Mouse (Mus musculus): Measurements from ENCODE around the gene Tti1.
"Not testable (repeated sequence)": the region's sequence is repeated elsewhere in the genome, so short reads cannot be mapped to it uniquely, and the experiment has no call there.

Gene Tti1

DNA sequence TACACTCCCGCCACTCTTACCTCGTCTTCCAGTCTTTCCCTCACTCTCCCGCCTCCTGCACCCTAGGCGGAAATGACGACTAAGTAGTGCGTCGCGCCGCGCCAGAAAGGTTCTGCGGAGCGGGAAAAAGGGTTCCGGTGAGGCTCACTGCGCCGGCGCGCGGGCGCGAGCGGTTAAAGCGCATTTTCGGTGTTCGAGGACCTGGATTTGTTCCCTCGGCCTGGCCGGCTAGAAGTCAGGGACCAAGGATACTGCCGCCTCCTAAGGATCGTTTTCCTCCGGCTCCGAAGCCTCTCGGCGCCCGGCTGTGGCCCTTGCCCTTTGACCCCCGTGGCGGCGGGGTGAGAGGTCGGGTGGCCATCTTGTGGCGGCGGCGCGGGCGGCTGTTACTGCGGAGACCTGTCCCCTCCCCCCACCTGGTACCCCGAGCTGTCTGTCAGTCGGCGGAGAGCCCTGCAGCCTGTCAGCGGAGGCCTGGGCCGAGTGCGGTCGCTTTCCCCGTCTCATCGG is at the start of gene Tti1, which contains the start of gene Rprd1b:
Tti1 (minus strand) TSS at position 80 of the 510 bp plus-strand sequence.
Rprd1b (plus strand) TSS at position 144 of the 510 bp plus-strand sequence.
- DNase-seq (ENCODE audit: inconsistent age in 2 of 2, low spot score in 1 of 2): peak; percentile 94 to 98

DNA sequence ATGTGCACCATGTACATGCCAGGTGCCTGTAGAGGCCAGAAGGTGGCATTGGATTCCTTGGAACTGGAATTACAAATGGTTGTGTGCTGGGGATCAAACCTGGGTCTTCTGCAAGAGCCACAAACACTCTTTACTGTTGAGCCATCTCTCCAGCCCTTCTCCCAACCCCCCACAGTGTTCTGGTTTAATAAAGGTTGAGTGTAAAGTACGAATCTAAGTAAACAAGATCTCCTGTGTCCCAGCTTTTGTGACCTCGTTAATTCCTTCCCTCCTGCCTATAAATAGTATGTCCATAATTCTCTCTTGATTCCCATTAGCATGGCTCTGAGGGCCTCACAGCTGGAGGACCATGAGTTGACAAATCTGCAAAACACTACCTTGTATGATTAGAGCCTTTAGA is 49.7 kb upstream of the Tti1 start:
- DNase-seq (ENCODE audit: inconsistent age in 2 of 2, low spot score in 1 of 2): no peak

DNA sequence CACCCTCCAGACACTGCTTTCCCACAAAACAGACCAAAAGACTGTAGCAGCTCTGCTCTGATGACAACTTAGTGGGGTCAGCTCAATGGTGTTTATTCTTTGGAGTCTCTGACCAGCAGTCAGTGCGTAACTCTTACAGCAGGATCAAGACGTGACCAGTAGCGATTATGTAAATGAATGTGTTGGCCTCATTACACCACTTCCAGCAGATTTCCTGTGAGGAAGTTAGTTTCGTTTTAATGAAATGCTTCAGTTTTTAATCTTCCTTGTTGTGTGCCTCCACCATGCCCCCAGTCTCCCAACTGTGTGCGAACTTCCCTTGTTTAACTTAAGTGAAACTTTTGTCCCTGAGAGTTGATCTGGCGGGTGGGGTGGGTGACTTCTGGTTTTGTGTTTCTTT is 48.5 kb upstream of the Tti1 start:
- DNase-seq (ENCODE audit: inconsistent age in 2 of 2, low spot score in 1 of 2): no peak

GRCm38 (mm10) chr2:158074835-158075234 is 46.6 kb upstream of the Tti1 start:
- DNase-seq (ENCODE audit: inconsistent age in 2 of 2, low spot score in 1 of 2): no peak

DNA sequence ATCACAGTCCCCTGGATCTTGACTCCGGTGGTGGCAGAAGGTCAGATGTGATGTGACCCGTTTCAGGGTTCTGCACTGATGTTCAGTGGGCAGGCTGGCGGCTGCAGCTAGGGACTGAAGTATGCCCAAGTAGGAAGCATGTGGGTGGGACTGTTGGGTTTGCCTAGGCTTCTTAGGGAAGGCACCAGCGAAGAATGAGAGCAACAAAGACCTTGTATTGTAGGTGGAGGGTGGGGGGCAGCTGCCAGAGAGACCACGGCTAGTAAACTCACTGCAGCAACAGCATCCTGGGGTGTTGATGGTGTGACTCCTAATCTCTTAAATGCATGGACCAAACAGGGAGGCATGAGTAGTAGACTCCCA is 43.4 kb upstream of the Tti1 start:
- no peak for DNase-seq (ENCODE audit: inconsistent age in 2 of 2, low spot score in 1 of 2)

DNA sequence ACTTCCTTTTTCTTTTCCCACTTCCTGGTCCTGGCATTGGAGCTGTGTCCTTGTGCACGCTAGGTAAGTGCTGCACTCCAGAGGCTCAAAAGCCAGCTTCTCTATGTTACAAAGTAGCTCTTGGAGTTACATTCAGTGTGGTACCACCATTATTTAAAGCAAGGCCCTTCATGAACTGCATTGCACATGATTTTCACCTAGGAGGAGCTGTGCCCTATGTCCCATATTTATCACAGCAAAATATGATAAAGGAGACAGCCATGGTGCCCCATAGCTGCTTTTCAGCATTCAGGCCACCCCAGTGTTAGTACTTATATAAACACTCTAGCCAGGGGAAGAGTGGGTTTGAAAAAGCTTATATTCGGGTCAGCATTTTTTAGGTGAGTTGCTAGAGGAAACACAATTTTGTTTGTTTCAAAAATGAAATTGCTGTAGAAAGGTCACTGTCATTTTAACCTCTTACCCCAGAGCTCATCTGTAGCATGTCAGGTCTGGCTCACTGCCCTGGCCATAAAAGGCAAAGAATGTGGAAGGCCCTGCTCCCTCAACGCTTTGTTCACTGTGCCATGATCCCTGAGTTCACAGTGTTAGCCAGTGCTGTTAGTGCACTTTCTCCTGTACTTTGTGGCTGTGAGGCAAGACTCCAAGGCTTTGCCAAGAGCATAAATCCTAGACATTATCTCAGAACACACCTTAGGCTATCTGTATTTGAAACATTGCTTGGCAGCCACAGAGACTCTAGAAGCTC is 42.8 kb upstream of the Tti1 start:
- peak; percentile 47 to 69 for DNase-seq (ENCODE audit: inconsistent age in 2 of 2, low spot score in 1 of 2)

GRCm38 (mm10) chr2:158068444-158068971 is 40.3 kb upstream of the Tti1 start:
- DNase-seq (ENCODE audit: inconsistent age in 2 of 2, low spot score in 1 of 2): no peak

DNA sequence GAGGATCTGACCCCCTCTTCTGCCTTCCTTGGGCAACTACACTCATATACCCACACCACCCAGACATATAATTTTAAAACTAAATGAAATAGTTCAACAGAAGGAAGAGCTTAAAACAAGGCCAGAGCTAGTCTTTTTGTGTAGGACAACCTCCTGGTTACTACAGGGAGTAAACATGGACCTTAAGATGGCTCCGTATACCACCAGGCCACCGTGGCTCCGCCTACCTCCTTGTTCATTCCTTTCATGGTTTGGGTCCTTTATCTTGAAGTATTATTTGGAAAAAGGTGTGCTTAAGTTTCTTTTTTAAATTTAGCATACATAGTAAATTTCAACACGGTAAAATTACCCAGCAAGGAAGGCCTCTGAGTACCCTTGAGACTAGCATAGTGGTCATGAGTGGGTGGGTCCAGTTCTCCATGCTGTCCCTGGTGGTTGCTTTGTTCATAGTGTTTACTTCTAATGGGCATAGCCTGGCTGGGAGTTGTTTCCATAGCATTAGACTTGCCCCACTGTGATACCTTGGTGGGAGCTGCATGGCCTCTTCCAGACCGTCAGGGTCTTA is 39.1 kb upstream of the Tti1 start:
- DNase-seq (ENCODE audit: inconsistent age in 2 of 2, low spot score in 1 of 2): no peak

- no peak for DNase-seq (ENCODE audit: inconsistent age in 2 of 2, low spot score in 1 of 2)
Observed at GRCm38 (mm10) chr2:158066456-158066855, 38.2 kb upstream of the Tti1 start.

- no peak for DNase-seq (ENCODE audit: inconsistent age in 2 of 2, low spot score in 1 of 2)
Observed at GRCm38 (mm10) chr2:158065064-158065463, 36.8 kb upstream of the Tti1 start.

DNA sequence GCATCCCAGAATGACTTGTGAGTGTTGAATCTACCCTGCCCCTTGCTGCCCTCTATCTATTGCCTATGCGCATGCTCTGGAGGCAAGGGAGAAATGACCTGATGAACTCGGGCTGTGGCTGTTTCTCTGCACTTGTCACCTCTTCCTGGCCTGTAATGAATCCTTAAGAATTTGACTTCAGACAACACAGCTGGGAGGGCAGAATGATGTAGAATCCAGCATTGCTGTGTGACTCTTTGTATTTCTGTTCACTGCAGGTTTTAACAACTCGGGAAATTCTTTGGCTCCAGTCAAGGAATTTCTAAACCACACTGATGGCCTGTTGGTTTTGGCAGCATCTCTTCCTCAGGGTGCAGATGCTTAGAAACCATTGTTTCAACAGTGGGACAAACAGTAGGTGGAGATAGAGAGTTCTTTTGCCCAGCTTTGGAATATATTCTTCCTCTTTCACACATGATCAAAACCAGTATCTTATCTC is 36.4 kb upstream of the Tti1 start:
- peak in 1 of 2 experiments; percentile 67 for DNase-seq (ENCODE audit: inconsistent age in 2 of 2, low spot score in 1 of 2)

DNA sequence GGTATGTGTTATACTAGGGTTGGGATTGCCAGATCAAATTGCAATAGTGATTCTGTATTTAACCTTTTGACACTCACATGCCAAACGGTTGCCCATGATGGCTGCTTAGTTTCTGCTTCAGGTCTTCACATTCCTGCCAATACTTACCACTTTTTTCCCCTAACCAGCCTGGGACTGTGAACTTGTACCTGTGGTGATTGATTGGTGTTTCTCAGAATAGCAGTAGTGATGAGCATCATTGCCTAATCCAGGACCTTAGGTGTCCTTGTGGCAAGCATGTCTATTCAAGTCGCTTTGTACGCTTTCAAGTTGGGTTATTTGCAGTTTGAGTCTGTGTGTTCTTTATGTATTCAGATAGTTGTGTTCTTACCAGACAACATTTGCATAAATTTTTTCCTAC is 34.8 kb upstream of the Tti1 start:
- no peak for DNase-seq (ENCODE audit: inconsistent age in 2 of 2, low spot score in 1 of 2)

- no peak for DNase-seq (ENCODE audit: inconsistent age in 2 of 2, low spot score in 1 of 2)
Observed at GRCm38 (mm10) chr2:158059666-158060105, 31.5 kb upstream of the Tti1 start.

GRCm38 (mm10) chr2:158058534-158058933 is 30.3 kb upstream of the Tti1 start:
- DNase-seq (ENCODE audit: inconsistent age in 2 of 2, low spot score in 1 of 2): peak in 1 of 2 experiments; percentile 52

- DNase-seq (ENCODE audit: inconsistent age in 2 of 2, low spot score in 1 of 2): no peak
Observed at GRCm38 (mm10) chr2:158057030-158057429, 28.8 kb upstream of the Tti1 start.

GRCm38 (mm10) chr2:158055383-158055782 is 27.1 kb upstream of the Tti1 start:
- not testable (repeated sequence) for DNase-seq (ENCODE audit: inconsistent age in 2 of 2, low spot score in 1 of 2)

GRCm38 (mm10) chr2:158054596-158054995 is 26.4 kb upstream of the Tti1 start:
- DNase-seq (ENCODE audit: inconsistent age in 2 of 2, low spot score in 1 of 2): no peak

DNA sequence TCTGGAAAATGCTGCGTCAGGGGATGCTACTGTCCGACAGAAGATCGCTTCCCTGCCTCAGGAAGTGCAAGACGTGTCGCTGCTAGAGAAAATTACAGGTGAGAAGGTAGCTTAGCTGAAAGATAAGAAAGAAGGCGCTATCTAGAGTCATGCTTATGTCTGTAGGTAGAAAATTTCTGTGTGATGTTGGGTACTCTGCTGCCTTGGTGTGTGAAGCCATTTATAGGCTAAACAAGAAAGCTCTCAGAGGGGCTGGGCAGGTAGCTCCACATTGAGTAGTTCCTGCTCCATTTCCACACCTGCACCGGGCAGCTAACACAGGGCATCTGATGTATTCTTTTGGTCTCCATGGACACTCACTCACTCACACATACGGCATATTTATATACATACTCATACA is 21.9 kb upstream of the Tti1 start:
- no peak for DNase-seq (ENCODE audit: inconsistent age in 2 of 2, low spot score in 1 of 2)

GRCm38 (mm10) chr2:158048718-158049117 is 20.5 kb upstream of the Tti1 start:
- no peak for DNase-seq (ENCODE audit: inconsistent age in 2 of 2, low spot score in 1 of 2)

GRCm38 (mm10) chr2:158047903-158048302 is 19.7 kb upstream of the Tti1 start:
- DNase-seq (ENCODE audit: inconsistent age in 2 of 2, low spot score in 1 of 2): peak; percentile 46 to 86

DNA sequence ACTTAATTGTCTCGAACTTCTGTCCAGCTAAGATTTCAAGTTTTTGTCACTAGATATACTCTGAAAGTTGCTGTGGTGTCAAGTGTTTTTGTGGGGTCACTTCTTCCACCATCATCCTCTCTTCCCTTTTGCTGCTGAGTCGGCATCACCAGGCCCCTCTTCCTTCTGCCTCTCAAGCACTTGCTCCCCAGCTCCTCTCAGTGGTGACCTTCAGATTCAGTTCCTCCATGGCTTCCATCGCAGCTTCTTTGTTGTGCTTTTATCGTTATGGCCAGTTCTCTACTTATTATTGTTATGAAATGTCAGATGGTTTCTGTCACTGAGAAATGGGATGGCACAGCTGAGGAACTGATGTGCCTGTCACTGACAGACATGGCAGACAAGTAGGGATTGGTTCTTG is 18.0 kb upstream of the Tti1 start:
- no peak for DNase-seq (ENCODE audit: inconsistent age in 2 of 2, low spot score in 1 of 2)

GRCm38 (mm10) chr2:158043504-158043903 is 15.3 kb upstream of the Tti1 start:
- no peak for DNase-seq (ENCODE audit: inconsistent age in 2 of 2, low spot score in 1 of 2)

Measured in adrenal gland, adult (tissue).